Mouse (Mus musculus): ENCODE results near the gene Tbc1d20. TPM values are rescaled to one million over a fixed set of nuclear protein-coding genes. Genes with fewer than 3 reads are reported as not detected.

The Tbc1d20 gene
- 15.5 and 17.7 TPM in 2 replicates for polyA plus RNA-seq (2012)

DNA sequence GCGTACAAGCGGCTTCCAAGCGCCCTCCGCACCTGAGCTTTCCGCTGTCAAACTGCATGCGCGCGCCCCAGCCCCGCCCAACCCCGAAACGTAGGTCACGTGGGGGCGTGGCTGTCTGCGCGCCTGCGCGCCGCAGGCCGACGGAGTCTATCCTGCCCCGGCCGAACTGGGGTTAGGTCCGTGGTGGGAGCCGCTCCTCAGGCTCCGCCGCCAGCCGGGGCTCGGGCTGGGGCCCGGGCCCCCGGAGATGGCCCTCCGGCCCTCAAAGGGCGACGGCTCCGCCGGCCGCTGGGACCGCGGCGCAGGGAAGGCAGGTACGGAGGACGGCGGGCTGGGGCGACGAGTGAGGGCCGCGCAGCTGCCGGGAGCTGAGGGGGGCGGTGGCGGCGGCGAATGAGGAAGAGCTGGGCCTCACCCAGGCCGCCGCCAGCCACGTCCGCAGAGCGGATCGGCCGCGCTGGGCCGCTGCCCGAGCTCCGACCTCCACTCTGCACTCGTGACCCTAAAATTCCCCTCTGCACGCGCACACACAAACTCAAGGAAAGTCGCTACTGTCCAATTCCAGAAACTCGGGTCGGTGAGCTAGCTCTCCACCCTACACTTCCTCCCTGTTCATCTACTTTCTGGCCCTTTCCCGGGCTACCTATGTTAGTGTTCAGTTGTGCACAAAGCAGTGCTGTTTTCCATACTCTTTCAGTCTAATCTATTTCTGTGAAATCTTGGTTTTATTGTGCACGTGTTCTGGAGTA is at the start of gene Tbc1d20:
Gene Tbc1d20 (plus strand): TSS at position 102 of the 749 bp plus-strand sequence.
- no peak for TF ChIP-seq GATA1 (IDR thresholded peaks at IDR 0.05; ENCODE audit: low read length)

- TF ChIP-seq GATA1 (IDR thresholded peaks at IDR 0.05; ENCODE audit: low read length): no peak
Measured at GRCm38 (mm10) chr2:152247213-152247612, 46.4 kb upstream of the Tbc1d20 start.

- TF ChIP-seq GATA1 (IDR thresholded peaks at IDR 0.05; ENCODE audit: low read length): no peak
Measured at GRCm38 (mm10) chr2:152250511-152250910, 43.1 kb upstream of the Tbc1d20 start.

DNA sequence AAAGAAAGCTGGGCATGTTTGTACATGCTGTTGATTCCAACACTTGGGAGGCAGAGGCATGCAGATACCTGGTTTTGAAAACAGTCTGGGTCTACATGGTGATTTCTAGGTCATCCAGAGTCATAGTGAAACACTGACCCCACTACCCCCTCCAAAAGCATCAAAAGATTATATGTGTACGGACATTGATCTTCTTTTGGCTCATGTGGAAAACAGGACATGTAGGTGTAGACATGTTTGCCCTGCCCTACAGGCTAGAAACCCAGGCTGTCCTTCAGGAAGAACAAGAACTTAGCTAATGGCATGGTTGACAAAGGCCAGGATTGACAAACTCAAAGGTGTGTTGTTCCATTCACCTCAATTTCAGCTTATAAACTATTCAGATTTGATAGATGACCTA is 33.9 kb upstream of the Tbc1d20 start:
- no peak for TF ChIP-seq GATA1 (IDR thresholded peaks at IDR 0.05; ENCODE audit: low read length)

GRCm38 (mm10) chr2:152273639-152274038 is 20.0 kb upstream of the Tbc1d20 start:
- no peak for TF ChIP-seq GATA1 (IDR thresholded peaks at IDR 0.05; ENCODE audit: low read length)

DNA sequence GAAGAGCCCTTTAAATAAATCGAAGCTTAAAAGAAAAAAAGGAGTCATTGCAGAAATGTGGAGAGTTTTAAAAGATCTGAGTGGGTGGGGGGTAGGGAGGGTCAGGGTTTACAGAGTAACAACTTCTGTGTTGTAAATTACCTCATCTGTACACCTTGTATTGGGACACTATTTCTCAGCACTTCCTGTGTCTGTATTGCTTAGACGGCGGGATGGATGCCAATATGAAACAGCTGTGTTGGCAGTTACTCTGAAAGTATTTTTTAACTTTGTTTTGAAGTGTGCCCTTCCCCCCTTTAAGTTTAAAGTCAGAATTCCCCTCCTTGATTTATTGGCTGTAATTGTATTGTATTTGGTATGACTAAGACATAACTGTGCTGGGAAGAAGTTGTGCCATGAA is 12.2 kb upstream of the Tbc1d20 start:
- no peak for TF ChIP-seq GATA1 (IDR thresholded peaks at IDR 0.05; ENCODE audit: low read length)

DNA sequence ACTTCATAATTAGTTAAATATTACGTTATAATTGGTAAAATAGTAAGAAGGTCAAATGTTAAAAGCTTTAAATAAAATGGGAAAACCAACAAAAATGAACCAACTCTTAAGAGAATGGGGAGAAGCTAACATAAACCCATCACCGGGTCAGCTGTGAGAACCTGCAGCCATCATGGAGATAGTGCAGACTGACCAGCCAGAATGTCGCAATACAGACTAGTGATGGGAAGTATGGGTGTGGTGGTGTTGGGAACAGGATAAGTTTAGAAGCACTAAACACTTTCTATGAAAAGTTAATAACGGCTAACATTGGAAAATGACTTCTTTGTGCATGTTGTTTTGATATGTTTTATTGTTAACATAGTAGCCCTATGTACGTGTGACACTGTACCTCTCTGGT is 6.1 kb upstream of the Tbc1d20 start:
- TF ChIP-seq GATA1 (IDR thresholded peaks at IDR 0.05; ENCODE audit: low read length): no peak

GRCm38 (mm10) chr2:152288046-152288445 is 5.6 kb upstream of the Tbc1d20 start:
- TF ChIP-seq GATA1 (IDR thresholded peaks at IDR 0.05; ENCODE audit: low read length): no peak

DNA sequence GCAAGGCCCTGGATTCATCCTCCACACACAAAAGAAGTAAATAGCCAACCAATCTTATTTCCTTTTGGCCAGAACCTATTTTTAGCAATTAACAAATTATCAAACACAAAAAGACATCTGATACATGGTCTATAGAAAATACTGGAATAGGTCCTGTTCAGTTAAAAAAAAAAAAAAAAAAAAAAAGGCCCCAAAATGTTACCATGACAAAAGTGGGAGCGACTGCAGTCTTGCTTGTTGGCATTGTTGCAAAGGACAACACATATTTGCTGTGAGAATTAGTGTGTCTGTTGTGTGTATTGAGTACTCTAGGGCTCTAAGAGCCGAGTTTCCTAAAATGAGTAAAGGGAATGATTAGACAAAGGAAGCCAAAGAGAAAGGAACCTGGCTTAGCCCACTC is 1.2 kb upstream of the Tbc1d20 start:
- no peak for TF ChIP-seq GATA1 (IDR thresholded peaks at IDR 0.05; ENCODE audit: low read length)

DNA sequence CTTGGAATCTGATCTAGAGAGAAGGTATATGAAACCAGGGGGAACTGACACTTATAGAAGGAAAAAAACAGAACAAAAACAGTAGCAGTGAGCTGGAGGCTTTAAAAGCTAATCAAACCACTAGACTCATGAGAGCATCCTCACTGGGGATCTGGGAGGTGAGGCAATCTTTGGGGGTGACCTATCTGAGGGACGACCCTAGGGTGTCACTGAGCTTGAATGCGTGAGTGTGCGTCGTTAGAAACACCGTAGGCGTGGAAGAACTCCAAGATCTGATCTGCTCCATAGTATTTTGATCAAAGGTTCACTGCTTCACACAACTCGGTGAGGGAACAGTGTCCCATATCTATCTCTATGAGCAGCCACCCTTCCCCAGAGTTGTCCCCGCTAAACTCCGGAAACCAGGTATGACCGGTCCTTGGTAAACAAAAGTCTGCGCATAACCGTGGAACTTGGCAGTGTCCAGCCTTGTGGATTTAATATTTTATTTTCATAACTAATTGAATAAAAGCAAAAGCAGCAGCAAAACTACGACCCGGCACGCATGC is 375 bp upstream of the Tbc1d20 start:
- TF ChIP-seq GATA1 (IDR thresholded peaks at IDR 0.05; ENCODE audit: low read length): no peak

GRCm38 (mm10) chr2:152294541-152294940 is 913 bp downstream of the Tbc1d20 start:
- TF ChIP-seq GATA1 (IDR thresholded peaks at IDR 0.05; ENCODE audit: low read length): no peak

GRCm38 (mm10) chr2:152302862-152303261 is 9.2 kb downstream of the Tbc1d20 start:
- no peak for TF ChIP-seq GATA1 (IDR thresholded peaks at IDR 0.05; ENCODE audit: low read length)

GRCm38 (mm10) chr2:152303781-152304180 is 10.2 kb downstream of the Tbc1d20 start:
- TF ChIP-seq GATA1 (IDR thresholded peaks at IDR 0.05; ENCODE audit: low read length): no peak

- no peak for TF ChIP-seq GATA1 (IDR thresholded peaks at IDR 0.05; ENCODE audit: low read length)
Measured at GRCm38 (mm10) chr2:152305480-152305879, 11.9 kb downstream of the Tbc1d20 start.

GRCm38 (mm10) chr2:152307186-152307585 is 13.6 kb downstream of the Tbc1d20 start:
- no peak for TF ChIP-seq GATA1 (IDR thresholded peaks at IDR 0.05; ENCODE audit: low read length)

DNA sequence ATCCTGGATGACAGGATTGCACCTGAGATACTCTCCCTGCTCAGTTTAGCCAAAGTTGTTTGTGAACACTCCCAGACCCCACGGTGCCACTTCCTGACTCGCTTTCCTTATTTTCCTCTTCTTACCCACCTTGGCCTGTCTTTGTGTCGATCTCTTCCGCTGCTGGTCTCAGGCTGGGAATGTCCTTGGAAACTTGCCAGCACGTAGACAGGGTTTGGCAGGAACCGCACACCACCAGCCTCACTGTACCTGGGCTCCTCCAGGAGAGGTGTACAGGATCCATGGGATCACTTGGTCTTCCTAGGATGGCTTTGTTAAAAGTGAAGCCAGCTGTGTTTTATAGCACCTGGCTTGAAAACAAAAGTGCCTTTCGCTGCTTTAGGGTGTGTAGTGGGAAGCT is 19.4 kb downstream of the Tbc1d20 start:
- TF ChIP-seq GATA1 (IDR thresholded peaks at IDR 0.05; ENCODE audit: low read length): no peak

- no peak for TF ChIP-seq GATA1 (IDR thresholded peaks at IDR 0.05; ENCODE audit: low read length)
Measured at GRCm38 (mm10) chr2:152313926-152314325, 20.3 kb downstream of the Tbc1d20 start.
